Mouse (Mus musculus): ENCODE measurements at regions not wholly inside any gene's neighbourhood (a gene's known extent, or its start where the extent isn't known, plus 50 kb on each side); places are given as distances from the start of the nearest gene placed in this dataset.

- DNase-seq (ENCODE audit: low read depth, low spot score) = no peak
These were observed 68.4 kb upstream of the Irf2bp2 start for GRCm38 (mm10) chr8:126662151-126662550.

GRCm38 (mm10) chr8:126661511-126662142, 67.8 kb upstream of the Irf2bp2 start:
- DNase-seq (ENCODE audit: low read depth, low spot score) = no peak

- no peak for DNase-seq (ENCODE audit: low read depth, low spot score)
These were observed 67.0 kb upstream of the Irf2bp2 start for GRCm38 (mm10) chr8:126660658-126661316.

GRCm38 (mm10) chr8:126659691-126660657, 66.2 kb upstream of the Irf2bp2 start:
- no peak for DNase-seq (ENCODE audit: low read depth, low spot score)

GRCm38 (mm10) chr8:126657546-126657945, 63.8 kb upstream of the Irf2bp2 start:
- DNase-seq (ENCODE audit: low read depth, low spot score) = no peak

- DNase-seq (ENCODE audit: low read depth, low spot score) = no peak
These were observed 62.9 kb upstream of the Irf2bp2 start for GRCm38 (mm10) chr8:126656554-126657260.

GRCm38 (mm10) chr8:126655565-126655964, 61.8 kb upstream of the Irf2bp2 start:
- DNase-seq (ENCODE audit: low read depth, low spot score) = no peak

- no peak for DNase-seq (ENCODE audit: low read depth, low spot score)
These were observed 60.6 kb upstream of the Irf2bp2 start for GRCm38 (mm10) chr8:126654353-126654752.

GRCm38 (mm10) chr8:126652151-126652550, 58.4 kb upstream of the Irf2bp2 start:
- DNase-seq (ENCODE audit: low read depth, low spot score) = no peak

GRCm38 (mm10) chr8:126650945-126651344, 57.2 kb upstream of the Irf2bp2 start:
- no peak for DNase-seq (ENCODE audit: low read depth, low spot score)

GRCm38 (mm10) chr8:126649305-126649704, 55.5 kb upstream of the Irf2bp2 start:
- DNase-seq (ENCODE audit: low read depth, low spot score) = no peak

- DNase-seq (ENCODE audit: low read depth, low spot score) = no peak
These were observed 53.6 kb upstream of the Irf2bp2 start for GRCm38 (mm10) chr8:126647350-126647749.

GRCm38 (mm10) chr8:126646604-126647311, 53.0 kb upstream of the Irf2bp2 start:
- DNase-seq (ENCODE audit: low read depth, low spot score) = no peak

GRCm38 (mm10) chr8:126644179-126644578, 50.4 kb upstream of the Irf2bp2 start:
- no peak for DNase-seq (ENCODE audit: low read depth, low spot score)
